Mouse (Mus musculus) NIH3T3 (cell line): ENCODE data around the gene Arhgef2.

Experiments used
- DNase-seq: peaks from one replicate; pipeline ENCODE4 v3.0.0-alpha.2; 2012; ENCODE audit warnings: low read depth

Gene Arhgef2

DNA sequence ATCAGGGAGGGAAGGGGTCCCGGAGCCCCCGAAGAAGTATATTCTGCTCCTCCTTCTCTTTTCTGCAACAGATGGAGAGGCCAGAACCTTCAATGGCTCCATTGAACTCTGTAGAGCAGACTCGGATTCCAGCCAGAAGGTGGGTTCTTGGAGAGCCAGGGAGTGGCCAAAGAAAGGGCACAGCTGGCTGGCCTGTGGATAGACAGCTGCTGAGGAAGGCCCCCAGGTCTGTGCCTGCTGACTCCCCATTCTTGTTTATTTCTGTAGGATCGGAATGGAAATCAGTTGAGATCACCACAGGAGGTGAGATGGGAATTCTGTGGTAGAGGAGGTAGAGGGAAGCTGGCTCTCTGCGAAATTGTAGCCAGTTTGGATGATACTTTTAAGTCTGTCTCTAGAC is 37.3 kb downstream of the Arhgef2 start:
- no peak for DNase-seq

- DNase-seq, result no peak
Measured at GRCm38 (mm10) chr3:88645937-88646336, 40.2 kb downstream of the Arhgef2 start.

DNA sequence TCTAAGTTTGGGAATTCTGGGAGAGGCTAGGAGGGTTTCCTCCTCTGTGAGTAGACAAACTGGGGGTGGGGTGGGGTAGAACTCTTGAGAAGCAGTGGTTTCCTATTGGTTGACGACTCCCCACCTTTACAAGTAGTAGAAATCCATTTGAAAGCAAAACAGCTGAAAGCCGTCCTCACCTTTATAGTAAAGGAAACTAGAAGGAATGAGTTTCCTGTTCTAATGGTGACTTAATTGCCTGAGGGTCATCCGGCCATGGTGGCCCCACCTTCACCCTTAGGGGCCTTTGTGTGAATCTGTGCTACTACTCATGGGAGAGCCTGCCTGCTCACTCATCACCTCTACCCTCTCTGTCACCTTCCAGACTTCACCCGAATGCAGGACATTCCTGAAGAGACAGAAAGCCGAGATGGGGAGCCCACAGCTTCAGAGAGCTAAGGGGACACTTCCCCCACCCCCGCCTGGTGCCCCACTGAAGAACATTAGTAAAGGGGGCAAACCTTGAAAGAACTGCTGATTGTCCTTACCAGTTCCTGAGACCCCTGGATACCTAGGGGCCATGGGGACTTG is 40.7 kb downstream of the Arhgef2 start:
- no peak for DNase-seq

GRCm38 (mm10) chr3:88647076-88647475 is 41.3 kb downstream of the Arhgef2 start:
- no peak for DNase-seq

DNA sequence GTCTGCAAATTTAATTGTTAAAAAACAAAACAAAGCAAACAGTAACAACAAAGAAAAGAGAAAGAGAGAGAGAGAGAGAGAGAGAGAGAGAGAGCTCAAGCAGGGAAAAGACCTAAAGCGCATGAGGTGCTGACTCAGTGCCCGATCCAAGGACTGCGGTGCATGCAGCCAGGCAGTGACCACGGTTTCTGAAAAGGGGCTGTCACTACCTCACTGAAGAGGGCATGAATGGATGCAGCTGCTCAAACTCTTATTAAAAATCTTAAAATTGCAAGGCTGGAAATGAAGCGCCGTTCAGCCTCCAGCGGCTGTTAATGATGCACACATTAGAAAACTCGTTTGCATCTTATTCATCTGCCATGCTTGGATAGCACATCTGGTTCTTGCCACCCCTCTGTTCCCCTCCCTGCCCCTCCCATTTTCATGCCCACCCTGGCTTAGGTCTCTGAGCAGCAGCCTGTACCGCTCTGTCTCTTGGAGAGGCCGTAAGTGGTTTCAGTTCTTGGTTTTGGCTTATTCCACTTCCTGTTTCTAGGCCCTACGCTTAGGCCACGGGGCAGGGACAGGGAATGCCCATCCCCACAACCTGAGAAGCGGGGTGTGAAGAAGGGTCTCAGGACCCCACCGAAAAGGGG is 42.1 kb downstream of the Arhgef2 start:
- no peak for DNase-seq

GRCm38 (mm10) chr3:88648452-88649168 is 42.8 kb downstream of the Arhgef2 start:
- DNase-seq, result no peak

DNA sequence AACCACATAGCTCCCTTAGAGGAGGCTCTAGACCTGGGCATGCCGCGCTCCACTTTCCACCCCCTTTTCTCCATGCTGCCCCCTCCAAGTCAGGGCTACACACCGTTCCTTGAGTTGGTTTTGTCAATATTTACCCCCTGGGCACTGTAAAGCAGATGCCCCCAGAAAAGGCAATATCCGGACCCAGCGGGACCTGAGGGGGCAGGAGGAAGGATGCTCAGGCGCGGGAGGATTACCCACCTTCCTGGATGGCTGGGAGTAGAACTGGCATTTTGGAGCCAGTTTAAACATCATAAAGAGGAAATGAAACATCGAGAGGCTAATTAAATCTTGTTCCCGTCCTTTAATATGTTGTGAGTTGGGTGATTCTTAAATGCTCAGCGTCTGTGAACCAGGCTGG is 43.4 kb downstream of the Arhgef2 start:
- DNase-seq, result no peak

DNA sequence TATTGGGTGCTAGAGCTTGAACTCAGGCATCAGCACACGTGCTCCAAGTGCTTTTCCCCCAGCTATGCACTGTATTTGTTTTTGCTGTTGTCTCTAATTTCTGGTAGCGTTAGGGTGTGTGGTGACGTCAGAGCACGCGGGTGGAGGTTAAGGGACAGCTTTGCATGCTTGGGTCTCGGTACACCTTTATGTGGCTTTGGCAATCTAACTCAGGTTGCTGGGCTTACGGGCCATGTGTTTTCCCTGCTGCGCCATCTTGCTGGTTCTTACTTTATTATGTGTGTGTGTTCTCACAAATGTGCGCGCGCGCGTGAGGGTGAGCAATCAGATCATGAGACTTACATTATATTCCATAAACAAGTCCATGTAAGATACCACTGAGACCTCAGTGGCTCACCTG is 44.2 kb downstream of the Arhgef2 start:
- DNase-seq, result no peak

- no peak for DNase-seq
Measured at GRCm38 (mm10) chr3:88650713-88651504, 45.1 kb downstream of the Arhgef2 start.

DNA sequence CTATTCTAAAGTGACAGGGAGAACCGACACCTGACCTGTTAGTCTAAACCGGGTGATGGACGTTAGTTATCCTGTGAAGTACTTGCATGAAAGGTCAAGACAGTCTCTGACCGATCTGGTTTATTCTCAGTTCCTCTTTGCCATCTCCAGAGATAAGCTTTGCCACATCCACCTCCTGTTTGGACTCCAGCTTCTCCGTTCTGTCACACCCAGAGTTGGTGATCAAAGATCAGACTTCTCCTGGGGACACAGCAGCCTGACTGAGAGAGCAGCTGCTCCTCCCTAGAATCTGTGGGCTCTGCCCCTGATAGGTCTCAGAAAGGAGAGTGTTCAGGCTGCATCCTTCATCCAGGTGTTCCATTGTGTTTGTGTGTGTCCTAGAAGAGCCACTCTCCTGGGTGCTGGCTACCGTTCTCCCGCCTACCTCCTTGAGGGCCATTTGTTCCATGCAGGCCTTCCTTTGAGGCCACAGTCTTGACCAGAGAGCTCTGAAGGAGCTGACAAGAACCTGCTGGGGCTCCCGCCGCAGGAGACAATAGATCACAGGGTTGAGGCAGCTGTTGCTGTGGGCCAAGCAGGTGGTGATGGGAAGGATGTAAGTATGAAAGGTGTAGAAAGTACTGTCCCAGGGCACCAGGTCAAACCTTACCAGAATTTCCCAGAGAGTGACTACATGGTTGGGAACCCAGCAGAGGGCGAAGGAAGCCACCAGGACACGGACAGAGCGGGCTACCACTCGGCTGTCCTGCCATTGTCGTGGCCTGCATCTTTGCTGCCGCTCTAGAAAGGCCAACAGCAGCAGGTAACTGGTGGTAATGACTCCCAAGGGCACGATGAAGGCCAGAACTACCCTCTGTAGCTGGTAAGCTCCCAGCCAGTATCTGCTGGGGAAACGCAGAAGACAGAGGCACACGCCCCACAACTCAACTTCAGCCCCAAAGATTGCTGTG is 46.2 kb downstream of the Arhgef2 start:
- no peak for DNase-seq

GRCm38 (mm10) chr3:88652846-88653515 is 47.2 kb downstream of the Arhgef2 start, which contains the start of gene Rxfp4:
Gene Rxfp4, minus strand, starts transcription at chr3:88653142.
- no peak for DNase-seq

- peak; percentile 41 for DNase-seq
Measured at GRCm38 (mm10) chr3:88653516-88654370, 48.0 kb downstream of the Arhgef2 start.

- DNase-seq, result peak; percentile 52
Measured at GRCm38 (mm10) chr3:88654621-88655020, 48.9 kb downstream of the Arhgef2 start.

GRCm38 (mm10) chr3:88655619-88656018 is 49.9 kb downstream of the Arhgef2 start:
- DNase-seq, result peak; percentile 37

- DNase-seq, result no peak
Measured at GRCm38 (mm10) chr3:88658441-88659127, 52.8 kb downstream of the Arhgef2 start.

DNA sequence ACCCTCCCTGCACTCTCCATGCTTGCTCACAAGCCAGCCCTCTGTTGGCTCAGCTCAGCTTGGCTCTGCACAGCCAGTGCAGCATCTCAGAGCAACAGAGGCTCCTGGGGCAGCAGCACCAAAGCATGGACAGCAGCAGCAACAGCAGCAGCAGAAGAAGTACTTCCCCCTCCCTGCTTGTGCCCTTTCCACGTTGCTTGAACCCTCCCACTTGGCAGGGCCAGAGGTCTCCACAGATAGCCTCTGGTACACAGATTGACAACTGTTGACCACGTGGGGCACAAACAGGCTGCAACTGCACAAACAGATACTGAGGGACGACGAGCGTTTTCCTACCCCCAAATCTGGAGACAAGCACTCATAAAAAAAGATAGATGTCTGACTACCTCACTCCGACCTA is 54.0 kb downstream of the Arhgef2 start:
- DNase-seq, result no peak

DNA sequence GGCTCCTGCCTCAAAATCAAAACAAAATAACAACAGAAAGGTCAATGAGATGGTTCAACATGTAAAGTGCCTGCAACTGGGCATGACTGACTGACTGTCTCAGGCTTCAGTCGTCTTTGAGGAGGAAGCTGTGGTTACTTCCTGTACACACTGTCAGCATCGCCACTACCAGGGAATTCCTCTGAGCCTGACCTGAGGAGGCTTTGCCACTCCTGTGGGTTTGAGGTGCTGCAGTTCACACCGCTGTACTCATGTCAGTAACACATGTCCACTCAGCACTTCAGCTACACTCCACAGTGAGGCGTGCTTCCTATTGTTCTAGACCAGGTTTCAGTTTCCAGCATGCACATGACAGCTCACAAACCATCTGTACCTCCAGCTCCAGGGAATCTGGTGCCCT is 58.3 kb downstream of the Arhgef2 start:
- no peak for DNase-seq

DNA sequence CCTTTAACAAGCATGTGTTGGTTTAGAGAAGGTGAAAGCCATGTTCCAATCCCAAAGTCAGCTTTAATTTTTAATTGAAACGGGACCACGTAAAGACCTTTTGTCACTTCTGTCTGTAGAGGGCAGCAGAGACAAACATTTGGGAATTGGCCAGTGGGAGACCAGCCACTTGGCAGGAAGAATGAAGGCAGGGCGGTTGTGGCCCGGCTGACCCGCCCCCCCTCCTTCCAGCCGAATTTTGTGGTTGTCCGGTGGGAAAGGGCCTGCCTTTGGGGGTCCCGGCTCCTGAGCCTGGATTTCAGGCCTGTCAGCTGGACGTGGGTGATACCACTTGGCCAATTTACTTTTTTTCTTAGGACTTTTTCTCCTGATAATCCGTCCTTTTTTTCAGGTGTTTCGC is 71.6 kb downstream of the Arhgef2 start:
- DNase-seq, result peak; percentile 92

GRCm38 (mm10) chr3:88683814-88684213 is 78.0 kb downstream of the Arhgef2 start:
- DNase-seq, result peak; percentile 8
